Mouse (Mus musculus) embryonic fibroblast, embryonic 13.5 days (primary cell): ENCODE results near the gene Mocs1.

Source experiments
- CTCF ChIP-seq: IDR thresholded peaks from 2 replicates; pipeline ENCODE4 v1.5.1; 2011; ENCODE audit warnings: mild to moderate bottlenecking, control low read depth, low read length, moderate library complexity, borderline replicate concordance; ENCODE audit not compliant: insufficient read depth
- POLR2A ChIP-seq: IDR thresholded peaks from 2 replicates; pipeline ENCODE4 v1.6.1; 2011; ENCODE audit warnings: low read depth, mild to moderate bottlenecking, control low read depth, low read length, moderate library complexity

GRCm38 (mm10) chr17:49432071-49432711 is 4.0 kb downstream of the Mocs1 start:
- no peak for TF ChIP-seq CTCF
- TF ChIP-seq POLR2A: no peak
